Mouse (Mus musculus) liver, adult 2 months (tissue): ENCODE data around the gene Rilpl1. TPM values are rescaled to one million over a fixed set of nuclear protein-coding genes. Genes with fewer than 3 reads are reported as not detected.
"Not testable (repeated sequence)": the region's sequence is repeated elsewhere in the genome, so short reads cannot be mapped to it uniquely, and the experiment has no call there.

Experiments
- DNase-seq: peaks from one replicate; pipeline ENCODE4 v3.0.0-alpha.2; 2011; ENCODE audit warnings: low read depth, low spot score; ENCODE audit errors: extremely low read depth
- H3K27ac ChIP-seq: fragments of 200-500 bp; replicated peaks from 2 replicates; pipeline ENCODE4 v1.5.1; 2012; ENCODE audit warnings: low read depth, mild to moderate bottlenecking, control low read depth, inconsistent platforms, low read length; ENCODE audit not compliant: insufficient read depth
- H3K27me3 ChIP-seq: fragments of 200-500 bp; 2 replicates; pipeline ENCODE4 v1.6.1; 2012; ENCODE audit warnings: mild to moderate bottlenecking, moderate library complexity, low read length, inconsistent platforms; ENCODE audit not compliant: control insufficient read depth, insufficient read depth
- H3K36me3 ChIP-seq: fragments of 200-500 bp; 2 replicates; pipeline ENCODE4 v1.6.1; 2012; ENCODE audit warnings: low read length, inconsistent platforms; ENCODE audit not compliant: control insufficient read depth, insufficient read depth
- H3K4me1 ChIP-seq: fragments of 200-500 bp; 2 replicates; pipeline ENCODE4 v1.6.1; 2011; ENCODE audit warnings: low read length; ENCODE audit not compliant: control insufficient read depth, insufficient read depth
- H3K4me3 ChIP-seq: fragments of 200-500 bp; 2 replicates; pipeline ENCODE4 v1.5.1; 2011; ENCODE audit warnings: low read depth, mild to moderate bottlenecking, control low read depth, low read length, moderate library complexity; ENCODE audit not compliant: insufficient read depth
- H3K79me2 ChIP-seq: fragments of 200-500 bp; 2 replicates; pipeline ENCODE4 v1.6.1; 2012; ENCODE audit warnings: inconsistent platforms, mild to moderate bottlenecking, low read length, moderate library complexity; ENCODE audit not compliant: control insufficient read depth, insufficient read depth
- H3K9ac ChIP-seq: fragments of 200-500 bp; 2 replicates; pipeline ENCODE4 v1.6.1; 2012; ENCODE audit warnings: low read depth, mild to moderate bottlenecking, control low read depth, inconsistent platforms, low read length
- CTCF ChIP-seq: fragments of 200-500 bp; IDR thresholded peaks from 2 replicates; pipeline ENCODE4 v1.5.1; 2011; ENCODE audit warnings: low read depth, low read length, control low read depth
- POLR2A ChIP-seq: fragments of 200-500 bp; IDR thresholded peaks from 2 replicates; pipeline ENCODE4 v1.6.1; 2011; ENCODE audit warnings: low read length, control low read depth; ENCODE audit not compliant: insufficient read depth; ENCODE audit errors: extremely low read depth
- WGBS: fragments of 180-500 bp; shearing (Covaris S2); methylation state at CpG from one replicate; pipeline ENCODE4 v1.1.7; 2018; 5-methylcytosine and 5-hydroxymethylcytosine counted together
- polyA plus RNA-seq: library from polyadenylated mRNA; depleted of rRNA; stranded (reverse); fragments of >200 nt; gene quantifications from 2 replicates; pipeline ENCODE4 v1.2.3, GENCODE M21; 2012
- total RNA-seq: library from RNA; depleted of rRNA; stranded (reverse); fragments of >200 nt; gene quantifications from 2 replicates; pipeline ENCODE4 v1.2.3, GENCODE M21; 2014

Gene Rilpl1
- total and polyA plus RNA-seq, 2 experiments, result 1.6 to 2.0 TPM

DNA sequence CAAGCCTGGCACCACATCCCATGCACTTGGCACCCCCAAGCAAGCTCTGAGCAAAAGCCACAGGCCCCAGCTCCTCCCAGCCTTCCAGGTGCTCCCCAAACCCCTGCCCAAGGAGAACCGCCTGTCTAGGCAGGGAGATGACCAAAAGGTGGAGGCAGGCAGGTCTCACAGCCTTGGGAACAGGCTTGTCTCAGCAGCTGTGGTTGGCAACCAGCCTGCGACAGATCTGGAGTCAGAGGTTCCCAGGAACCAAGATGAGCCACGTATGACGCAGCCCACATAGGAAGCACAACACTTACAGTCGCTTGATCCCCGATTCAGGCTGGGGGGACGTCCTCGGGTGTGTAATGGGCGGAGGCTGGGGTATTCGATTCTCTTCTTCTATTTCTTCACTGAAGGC lies 29.6 kb downstream of the Rilpl1 start:
- no peaks in the 10 kb centered on the region for H3K27me3 ChIP-seq
- no peaks in the 10 kb centered on the region for H3K79me2 ChIP-seq
- no peaks in the 10 kb centered on the region for H3K36me3 ChIP-seq
- no peaks in the 10 kb centered on the region for H3K4me1 ChIP-seq
- DNase-seq, result no peak
- no peak overlapping the region for H3K4me3 ChIP-seq
- no peak overlapping the region for H3K27ac ChIP-seq
- no peak overlapping the region for H3K9ac ChIP-seq
- WGBS, result 93% methylated on average over 10 of the region's 10 CpGs
- TF ChIP-seq CTCF, result no peak

DNA sequence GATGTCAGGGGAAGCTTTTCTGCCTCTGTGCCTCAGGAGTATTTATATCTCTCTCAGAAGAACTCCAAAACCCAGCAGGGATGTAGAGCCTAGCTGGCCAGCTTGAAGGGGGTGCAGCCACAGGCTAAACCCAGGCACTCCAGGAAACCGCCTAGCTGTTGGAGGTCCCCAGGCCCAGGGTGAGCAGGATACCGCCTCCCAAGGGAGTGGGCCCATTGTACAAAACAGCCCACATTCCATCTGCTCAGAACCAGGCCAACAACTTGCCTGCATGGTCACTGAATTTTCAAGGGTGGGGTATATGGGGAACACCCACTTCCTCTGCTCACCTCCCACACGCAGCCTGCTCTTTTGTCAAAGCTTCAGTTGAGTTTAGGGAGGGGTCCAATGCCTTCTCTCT lies 30.6 kb downstream of the Rilpl1 start:
- TF ChIP-seq CTCF (no peak), POLR2A (no peak)
- Histone ChIP-seq H3K36me3 (no peaks in the 10 kb centered on the region), H3K79me2 (no peaks in the 10 kb centered on the region), H3K27me3 (no peaks in the 10 kb centered on the region), H3K27ac (no peak overlapping the region), H3K4me1 (no peaks in the 10 kb centered on the region), H3K4me3 (no peak overlapping the region), H3K9ac (no peak overlapping the region)
- DNase-seq, result no peak
- 97% methylated on average over 3 of the region's 3 CpGs for WGBS

DNA sequence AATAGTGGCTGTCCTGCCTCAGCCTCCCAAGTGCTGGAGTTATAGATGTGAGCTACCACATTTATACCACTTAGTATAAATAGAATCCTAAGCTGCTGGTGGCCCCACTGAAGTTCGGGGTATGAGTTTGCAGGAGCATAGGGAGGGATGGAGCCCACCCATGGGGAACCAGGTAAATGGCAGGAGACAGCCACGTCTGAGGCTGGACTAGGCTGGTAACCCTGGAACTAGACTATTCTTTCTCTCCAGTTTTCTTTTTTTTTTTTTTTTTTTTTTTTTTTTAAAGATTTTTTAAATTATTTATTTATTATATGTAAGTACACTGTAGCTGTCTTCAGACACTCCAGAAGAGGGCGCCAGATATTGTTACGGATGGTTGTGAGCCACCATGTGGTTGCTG lies 31.2 kb downstream of the Rilpl1 start:
- not testable (repeated sequence) for H3K27me3 ChIP-seq, H3K27ac ChIP-seq, H3K4me1 ChIP-seq, H3K79me2 ChIP-seq, H3K36me3 ChIP-seq, H3K9ac ChIP-seq, DNase-seq, H3K4me3 ChIP-seq
- 80% methylated on average over 4 of the region's 4 CpGs for WGBS

DNA sequence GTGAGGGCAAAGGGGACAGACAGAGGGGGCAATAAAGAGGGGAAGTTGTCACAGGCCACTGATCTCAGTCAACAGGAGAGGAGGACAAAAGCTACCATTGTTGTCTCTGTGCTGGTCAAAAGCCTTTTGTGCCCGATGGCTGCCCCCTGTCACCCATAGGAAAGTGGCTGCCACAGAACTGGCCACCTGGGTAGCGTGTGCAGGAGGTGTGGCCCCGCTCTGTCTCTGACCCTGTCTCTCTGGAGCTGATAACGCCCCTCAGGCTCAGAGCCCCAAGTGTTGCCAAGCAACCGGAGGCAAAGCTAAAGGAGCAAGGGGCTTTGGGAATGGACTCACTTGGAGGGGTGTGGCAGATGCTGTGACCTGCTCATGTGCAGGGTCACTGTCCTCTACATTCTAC lies 32.2 kb downstream of the Rilpl1 start:
- Histone ChIP-seq H3K9ac (no peak overlapping the region), H3K4me1 (no peaks in the 10 kb centered on the region)
- WGBS, result 58% methylated on average over 5 of the region's 5 CpGs

DNA sequence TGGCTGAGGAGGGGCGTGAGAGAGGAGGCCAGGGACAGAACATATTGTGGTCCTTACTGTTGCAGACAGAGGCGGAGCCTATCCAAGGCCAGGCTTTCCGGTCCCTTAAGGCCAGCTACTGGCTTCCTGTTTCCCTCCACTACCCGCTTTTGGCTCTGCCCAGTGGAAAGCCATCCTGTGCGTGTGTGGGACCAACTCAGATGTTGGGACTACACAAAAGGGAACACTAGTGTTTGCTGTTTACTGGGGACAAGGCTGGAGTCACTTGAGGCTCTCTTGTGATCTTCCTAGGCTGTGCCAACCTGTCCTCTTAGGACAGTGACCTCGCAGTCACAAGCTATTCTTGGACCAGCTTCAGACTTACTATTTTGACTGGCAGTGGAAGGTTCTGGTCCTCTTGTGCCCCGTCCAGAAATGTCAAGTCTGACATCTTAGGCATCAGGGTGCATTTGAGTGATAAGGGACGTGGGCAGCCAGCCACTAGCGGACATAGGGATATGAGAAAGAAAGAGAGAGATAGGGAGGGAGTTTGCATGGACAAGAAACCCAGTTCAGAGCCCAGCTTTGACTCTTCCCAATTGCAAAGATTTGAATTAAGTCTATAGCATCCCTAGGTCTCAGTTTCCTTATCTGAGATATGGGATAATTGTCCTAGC lies 32.8 kb downstream of the Rilpl1 start:
- Histone ChIP-seq H3K9ac (no peak overlapping the region), H3K27me3 (no peaks in the 10 kb centered on the region), H3K36me3 (no peaks in the 10 kb centered on the region), H3K79me2 (no peaks in the 10 kb centered on the region), H3K4me1 (no peaks in the 10 kb centered on the region), H3K27ac (0 out of 2 replicates have a peak overlapping the region, but pooled peaks have one; percentile 18), H3K4me3 (no peak overlapping the region)
- WGBS, result 57% methylated on average over 9 of the region's 9 CpGs
- DNase-seq, result peak; percentile 36
- TF ChIP-seq POLR2A, result no peak
- TF ChIP-seq CTCF, result no peak

More for the DNA sequence above, 32.2 kb downstream of the Rilpl1 start:
- no peak for DNase-seq
- TF ChIP-seq CTCF (no peak), POLR2A (no peak)
- no peak overlapping the region for H3K27ac ChIP-seq
- no peaks in the 10 kb centered on the region for H3K79me2 ChIP-seq
- H3K4me3 ChIP-seq, result no peak overlapping the region
- no peaks in the 10 kb centered on the region for H3K36me3 ChIP-seq
- no peaks in the 10 kb centered on the region for H3K27me3 ChIP-seq

DNA sequence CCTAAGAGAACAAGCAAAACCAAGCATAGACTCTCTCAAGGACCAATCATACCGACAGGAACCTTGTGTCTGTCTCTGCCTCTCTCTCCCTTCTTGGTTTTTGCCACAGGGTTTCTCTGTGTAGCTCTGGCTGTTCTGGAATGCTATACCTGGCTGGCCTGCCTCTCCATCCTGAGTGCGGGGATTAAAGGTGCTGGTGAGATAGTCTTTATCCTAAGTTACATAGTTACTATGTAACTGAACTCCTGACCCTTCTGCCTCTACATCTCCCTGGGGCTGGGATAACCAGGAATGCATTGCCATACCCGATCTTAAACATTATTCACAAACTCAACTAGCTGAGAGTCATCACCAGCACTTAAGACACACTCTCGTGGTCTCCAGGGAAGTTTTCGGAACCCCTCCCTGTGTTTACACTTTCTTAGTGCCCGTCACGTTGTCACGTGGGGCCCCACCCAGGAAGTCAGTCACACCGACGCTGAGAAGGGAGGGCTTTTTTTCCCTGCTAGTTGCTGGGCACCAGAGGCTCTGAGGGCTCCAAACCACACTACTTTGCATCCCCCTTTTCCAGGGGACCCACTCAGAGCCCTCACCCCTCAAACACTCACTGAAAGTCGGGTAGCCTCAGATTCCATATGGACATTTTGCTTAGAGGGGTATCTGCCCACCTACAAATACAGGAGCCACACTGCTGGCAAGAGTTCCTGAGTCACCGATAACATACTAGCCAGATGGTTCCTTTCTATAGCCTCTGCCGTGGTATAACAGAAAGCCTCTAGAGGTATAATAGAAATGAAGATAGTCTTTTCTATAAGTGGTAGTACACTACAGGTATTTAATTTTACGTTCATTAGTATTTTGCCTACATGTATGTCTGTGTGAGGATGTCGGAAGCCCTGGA lies 34.3 kb downstream of the Rilpl1 start:
- TF ChIP-seq POLR2A (no peak), CTCF (no peak)
- Histone ChIP-seq H3K4me3 (no peak overlapping the region), H3K9ac (no peak overlapping the region), H3K27ac (no peak overlapping the region), H3K27me3 (no peaks in the 10 kb centered on the region), H3K36me3 (no peaks in the 10 kb centered on the region), H3K4me1 (no peaks in the 10 kb centered on the region), H3K79me2 (no peaks in the 10 kb centered on the region)
- no peak for DNase-seq
- WGBS, result 39% methylated on average over 15 of the region's 15 CpGs
